Comparison of ENCODE assay signal across 14 mouse cellular contexts in the genomic region with DNA sequence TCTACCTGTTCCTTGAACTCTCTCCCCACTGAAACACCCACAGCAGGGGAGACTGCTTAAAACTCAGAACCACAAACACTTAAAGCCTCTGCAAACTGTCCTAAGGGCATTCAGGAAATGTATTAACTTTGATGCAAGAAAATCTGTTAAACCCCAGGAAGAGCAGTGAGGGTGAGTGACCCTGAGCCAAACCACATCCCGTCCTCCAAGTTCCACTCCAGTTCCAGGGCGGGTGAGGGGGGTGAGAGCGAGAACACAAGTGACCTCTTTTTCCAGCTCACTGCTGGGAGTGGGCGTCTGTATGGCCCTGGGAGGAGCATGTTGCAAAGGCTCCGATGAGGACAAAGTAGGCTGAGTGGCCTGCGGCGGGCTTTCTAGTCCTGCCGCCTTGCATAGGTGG. TPM values are rescaled to one million over a fixed set of nuclear protein-coding genes. Genes with fewer than 3 reads are reported as not detected.
A peak's percentile ranks its signal among the peaks of the same experiment; 100 is the strongest.
DNase-seq lines count a peak whose midpoint lies in the region; ATAC-seq and TF ChIP-seq lines count a peak whose summit lies in the region.
"Had no signal": no experiment of that assay in that cellular context is flagged by ENCODE, and none has a peak within 500 bp of the region (broad histone marks: within the 10 kb centered on the region; RNA-seq: fewer than 3 reads in every experiment).

No protein-coding gene starts in this region.

- peak; percentile 26 for DNase-seq in lung, embryonic 14.5 days
- DNase-seq in lung, postnatal 36 days: no peak
- DNase-seq in ES-CJ7 (ENCODE audit: low read depth, low spot score): peak; percentile 20
- DNase-seq in c-Kit-positive CD71-positive TER-119-positive erythroid progenitor cells, embryonic 14.5 days (ENCODE audit: low spot score): no peak
- DNase-seq: gastrocnemius, postnatal 25 days; right cerebral cortex, postnatal 25 days; thymus, postnatal 25 days had no signal

- H3K27ac ChIP-seq in lung, embryonic 14.5 days (ENCODE audit: low read depth): no peak overlapping the region
- no peak overlapping the region for H3K27ac ChIP-seq in heart, embryonic 11.5 days (ENCODE audit: low read depth, low read length)
- H3K27ac ChIP-seq: hindbrain, embryonic 12.5 days; liver, embryonic 14.5 days had no signal

- no peak overlapping the region for H3K9ac ChIP-seq in lung, embryonic 14.5 days
- H3K9ac ChIP-seq in heart, embryonic 11.5 days (ENCODE audit: low read depth, low read length): no peak overlapping the region
- H3K9ac ChIP-seq: hindbrain, embryonic 12.5 days; liver, embryonic 14.5 days had no signal

- H3K4me3 ChIP-seq in lung, embryonic 14.5 days (ENCODE audit: low read depth, low read length): no peak overlapping the region
- no peak overlapping the region for H3K4me3 ChIP-seq in heart, embryonic 11.5 days (ENCODE audit: low read depth, low read length)
- H3K4me3 ChIP-seq: hindbrain, embryonic 12.5 days had no signal

- no peak for TF ChIP-seq CTCF in lung, embryonic 14.5 days (IDR thresholded peaks at IDR 0.05; ENCODE audit: low read depth)

- 0 out of 2 replicates have a peak, but pooled peaks have one; percentile 41 for ATAC-seq in lung, embryonic 14.5 days (ENCODE audit: insufficient read depth)
- peak; percentile 74 to 78 for ATAC-seq in hematopoietic stem cell, adult 5-6 weeks (replicated peaks in 1 of 2; ENCODE audit: insufficient read depth in 1 of 2, low FRiP score in 2 of 2, low TSS enrichment in 1 of 2, low read depth in 1 of 2, poor library complexity in 2 of 2, severe bottlenecking in 2 of 2)
- ATAC-seq in megakaryocyte, adult 5-6 weeks (ENCODE audit: poor library complexity, severe bottlenecking): peak; percentile 67
- ATAC-seq in heart, embryonic 11.5 days (replicated peaks; ENCODE audit: insufficient number of reproducible peaks, low FRiP score, low TSS enrichment): no peak
- ATAC-seq: intestine, postnatal 0 days had no signal

- H3K4me2 ChIP-seq in lung, embryonic 14.5 days: no peak overlapping the region
- H3K4me2 ChIP-seq in heart, embryonic 11.5 days: no peak overlapping the region
- H3K4me2 ChIP-seq: hindbrain, embryonic 12.5 days; midbrain, embryonic 11.5 days had no signal

- 52% methylated on average over 8 of the region's 8 CpGs for WGBS in lung, embryonic 14.5 days
- 69% methylated on average over 8 of the region's 8 CpGs for WGBS in heart, embryonic 11.5 days (ENCODE audit: insufficient replicate concordance)

- no peaks in the 10 kb centered on the region for H3K4me1 ChIP-seq in lung, embryonic 14.5 days (ENCODE audit: insufficient read depth)
- no peaks in the 10 kb centered on the region for H3K4me1 ChIP-seq in heart, embryonic 11.5 days (ENCODE audit: control insufficient read depth, insufficient read depth, low read length)

- H3K9me3 ChIP-seq in lung, embryonic 14.5 days (ENCODE audit: low read depth, low read length): no peaks in the 10 kb centered on the region
- no peaks in the 10 kb centered on the region for H3K9me3 ChIP-seq in heart, embryonic 11.5 days (replicated peaks; ENCODE audit: control insufficient read depth, low read length)
- H3K9me3 ChIP-seq: hindbrain, embryonic 12.5 days had no signal

- no peaks in the 10 kb centered on the region for H3K36me3 ChIP-seq in lung, embryonic 14.5 days (ENCODE audit: insufficient read depth)
- H3K36me3 ChIP-seq in heart, embryonic 11.5 days (ENCODE audit: control insufficient read depth, insufficient read depth, low read length): no peaks in the 10 kb centered on the region
- H3K36me3 ChIP-seq: hindbrain, embryonic 12.5 days had no signal

- no peaks in the 10 kb centered on the region for H3K27me3 ChIP-seq in lung, embryonic 14.5 days (ENCODE audit: insufficient read depth, low read length)
- peaks cover 5% of the 10 kb centered on the region; the same call in 1 of the 2 replicates for H3K27me3 ChIP-seq in heart, embryonic 11.5 days (ENCODE audit: control insufficient read depth, insufficient read depth, low read length)
- H3K27me3 ChIP-seq: hindbrain, embryonic 12.5 days had no signal

RNA-seq across cellular contexts. Expression of a gene that starts 10.5 kb away (rescaled TPM):
- polyA plus RNA-seq in lung, embryonic 14.5 days (2014; fragmentation: Nextera tagmentation; extraction: Ambion mirVana): 21.5 TPM in 2 replicates
- 39.1 and 45.4 TPM in 2 replicates for total RNA-seq in hematopoietic stem cell, adult 5-6 weeks (2017)
- total RNA-seq in megakaryocyte, adult 5-6 weeks (2015): 41.5 and 45.2 TPM in 2 replicates
- 26.3 and 28.5 TPM in 2 replicates for total RNA-seq in megakaryocyte, adult 5-6 weeks (2017)
- polyA plus RNA-seq in heart, embryonic 11.5 days (2014; fragmentation: Nextera tagmentation; extraction: Ambion mirVana): 4.9 and 6.1 TPM in 2 replicates

Comparison
In these comparisons a context has a peak if more than half of its experiments do, and no peak if none do; other contexts are left out.
1. DNase-seq: peak in lung, embryonic 14.5 days (single experiment) and ES-CJ7 (single experiment); none in lung, postnatal 36 days (single experiment) and c-Kit-positive CD71-positive TER-119-positive erythroid progenitor cells, embryonic 14.5 days (single experiment).